Mouse (Mus musculus) left cerebral cortex, adult 2 months (tissue): ENCODE measurements around the gene Aff1. TPM values are rescaled to one million over a fixed set of nuclear protein-coding genes. Genes with fewer than 3 reads are reported as not detected.

Experiments
- DNase-seq, 2 experiments: peaks; one replicate each; pipeline ENCODE4 v3.0.0; 2021 to 2022; ENCODE audit warnings: low spot score in 2 of 2, mixed read lengths in 1 of 2; ENCODE audit errors: extremely low spot score in 1 of 2
- H3K27ac ChIP-seq: fragments of 200-600 bp; 2 replicates; pipeline ENCODE4 v1.8.1; 2022
- H3K4me3 ChIP-seq: fragments of 200-600 bp; 2 replicates; pipeline ENCODE4 v1.8.1; 2022
- CTCF ChIP-seq: fragments of 200-600 bp; IDR thresholded peaks from 2 replicates; pipeline ENCODE4 v1.8.1; 2022; ENCODE audit warnings: antibody characterized with exemption, mild to moderate bottlenecking, moderate library complexity
- intact Hi-C: fragments of 180-260 bp; cut with DNase I; formaldehyde crosslinking; loops from one replicate; pipeline ENCODE4 v1.15.1; 2025
- total RNA-seq, 2 experiments: library from RNA; stranded (reverse); gene quantifications; 2 replicates each; pipeline ENCODE4 v1.2.3; 2021

Aff1 gene
- total RNA-seq, 2 experiments from 2014 or later, result 12.8 to 16.7 TPM

GRCm38 (mm10) chr5:103744531-103744930, 52.4 kb downstream of the Aff1 start:
- no peak for DNase-seq
- intact Hi-C loops, result loop anchor here (10.0 kb wide), 1 partner anchor 180 kb away; no protein-coding TSS in a partner anchor
- no peak for TF ChIP-seq CTCF
- no peak overlapping the region for H3K4me3 ChIP-seq
- H3K27ac ChIP-seq, result no peak overlapping the region

GRCm38 (mm10) chr5:103745635-103746034, 53.5 kb downstream of the Aff1 start:
- TF ChIP-seq CTCF, result no peak
- DNase-seq, result no peak
- no peak overlapping the region for H3K4me3 ChIP-seq
- intact Hi-C loops, result loop anchor here (10.0 kb wide), 1 partner anchor 179 kb away; no protein-coding TSS in a partner anchor
- no peak overlapping the region for H3K27ac ChIP-seq

- Histone ChIP-seq H3K4me3 (no peak overlapping the region), H3K27ac (no peak overlapping the region)
- TF ChIP-seq CTCF, result no peak
- intact Hi-C loops, result loop anchor here (10.0 kb wide), 1 partner anchor 178 kb away; no protein-coding TSS in a partner anchor
- DNase-seq, result no peak
Measured at GRCm38 (mm10) chr5:103746561-103747085, 54.4 kb downstream of the Aff1 start.

GRCm38 (mm10) chr5:103747098-103747497, 54.9 kb downstream of the Aff1 start:
- Histone ChIP-seq H3K27ac (no peak overlapping the region), H3K4me3 (no peak overlapping the region)
- no peak for TF ChIP-seq CTCF
- no peak for DNase-seq
- intact Hi-C loops, result loop anchor here (10.0 kb wide), 1 partner anchor 178 kb away; no protein-coding TSS in a partner anchor

- no peak overlapping the region for H3K27ac ChIP-seq
- DNase-seq, result no peak
- intact Hi-C loops, result loop anchor here (10.0 kb wide), 1 partner anchor 176 kb away; no protein-coding TSS in a partner anchor
- no peak overlapping the region for H3K4me3 ChIP-seq
- TF ChIP-seq CTCF, result no peak
Measured at GRCm38 (mm10) chr5:103748343-103748742, 56.2 kb downstream of the Aff1 start.

GRCm38 (mm10) chr5:103749465-103750285, 57.5 kb downstream of the Aff1 start:
- DNase-seq, result no peak
- Histone ChIP-seq H3K4me3 (no peak overlapping the region), H3K27ac (no peak overlapping the region)
- intact Hi-C loops, result loop anchor here (5.0 to 10.0 kb wide), 3 partner anchors 38 to 175 kb away; partner anchors contain the start of gene Aff1
- TF ChIP-seq CTCF, result no peak

- peak in 1 of 2 experiments; percentile 37 for DNase-seq
- intact Hi-C loops, result loop anchor here (2.0 to 5.0 kb wide), 3 partner anchors 34 to 64 kb away; partner anchors contain the start of gene Aff1
- Histone ChIP-seq H3K4me3 (peak overlapping the region; percentile 58), H3K27ac (peak overlapping the region; percentile 98)
- no peak for TF ChIP-seq CTCF
Measured at GRCm38 (mm10) chr5:103752665-103753510, 60.7 kb downstream of the Aff1 start.

- intact Hi-C loops, result loop anchor here (2.0 to 5.0 kb wide), 4 partner anchors 19 to 63 kb away; partner anchors contain the start of gene Aff1
- peak overlapping the region; percentile 58 for H3K4me3 ChIP-seq
- H3K27ac ChIP-seq, result peak overlapping the region; percentile 98
- no peak for TF ChIP-seq CTCF
- peak; percentile 82 to 83 for DNase-seq
Measured at GRCm38 (mm10) chr5:103753511-103754329, 61.5 kb downstream of the Aff1 start.

GRCm38 (mm10) chr5:103754330-103755134, 62.4 kb downstream of the Aff1 start:
- intact Hi-C loops, result loop anchor here (2.0 to 5.0 kb wide), 3 partner anchors 18 to 62 kb away; partner anchors contain the start of gene Aff1
- Histone ChIP-seq H3K4me3 (peak overlapping the region; percentile 58), H3K27ac (peak overlapping the region; percentile 98)
- TF ChIP-seq CTCF, result no peak
- no peak for DNase-seq

GRCm38 (mm10) chr5:103755135-103755487, 62.9 kb downstream of the Aff1 start:
- Histone ChIP-seq H3K4me3 (peak overlapping the region; percentile 58), H3K27ac (no peak overlapping the region)
- DNase-seq, result no peak
- TF ChIP-seq CTCF, result no peak
- intact Hi-C loops, result loop anchor here (2.0 kb wide), 1 partner anchor 18 kb away; no protein-coding TSS in a partner anchor
